Mouse (Mus musculus) frontal cortex, postnatal 10 days (tissue): Measurements from ENCODE around the gene Olfr898.

Experiments
- DNase-seq, 2 experiments: peaks; one replicate each; pipeline ENCODE4 v3.0.0; 2022; ENCODE audit warnings: low spot score in 2 of 2, mixed read lengths in 1 of 2

Gene Olfr898

GRCm38 (mm10) chr9:38348111-38348510 lies at the start of gene Olfr898:
Olfr898 (plus strand) TSS chr9:38348411.
- no peak for DNase-seq

GRCm38 (mm10) chr9:38328760-38329159 lies 19.5 kb upstream of the Olfr898 start, which contains the start of gene Olfr25:
Olfr25 (plus strand) TSS chr9:38329060.
- no peak for DNase-seq

DNA sequence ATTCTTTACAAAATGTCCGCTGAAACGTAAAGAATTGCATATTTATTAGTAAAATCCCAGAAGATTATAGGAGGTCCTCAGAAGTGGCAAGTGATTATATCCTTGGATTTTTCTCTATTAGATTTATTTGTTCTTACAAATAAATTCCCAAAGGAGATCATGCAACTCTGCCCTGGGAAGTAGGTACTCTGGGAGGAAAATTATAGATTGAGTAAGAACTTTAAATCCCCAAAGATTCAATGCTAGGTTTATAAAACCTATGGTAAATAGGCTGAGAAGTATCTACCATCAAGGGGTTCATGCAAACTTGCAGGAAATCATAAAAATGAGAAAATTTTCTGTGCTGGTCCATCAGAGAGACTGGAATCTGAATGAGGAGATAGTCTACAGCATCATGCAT lies 18.4 kb downstream of the Olfr898 start, which contains the start of gene Olfr250:
Gene Olfr250, plus strand, starts transcription at position 301 of the 400 bp plus-strand sequence.
- no peak for DNase-seq

DNA sequence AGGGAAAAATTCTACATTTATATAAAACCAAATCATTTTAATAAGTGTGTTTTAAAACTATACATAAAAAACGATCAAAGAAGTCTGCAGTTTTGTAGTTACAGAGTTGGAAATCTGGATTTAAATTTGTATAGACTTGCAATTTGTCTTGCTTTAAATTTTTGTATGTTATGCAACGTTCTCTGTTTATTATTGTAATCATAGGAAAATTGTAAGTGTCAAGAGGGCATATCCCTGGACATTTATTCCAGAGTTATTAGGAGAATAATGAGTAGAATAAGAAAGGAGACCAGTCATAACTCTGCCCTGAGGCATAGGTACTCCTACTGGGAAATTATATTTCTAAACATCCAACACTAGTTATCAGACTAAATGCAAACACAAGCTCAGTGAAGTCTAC lies 28.6 kb downstream of the Olfr898 start, which contains the start of gene Olfr251:
Gene Olfr251, plus strand, starts transcription at position 301 of the 400 bp plus-strand sequence.
- no peak for DNase-seq

- DNase-seq: no peak
Observed at GRCm38 (mm10) chr9:38401398-38401797, 53.2 kb downstream of the Olfr898 start, which contains the start of gene Olfr147. Olfr147 (plus strand) TSS chr9:38401698.
